Mouse (Mus musculus): ENCODE data around the gene Skida1. TPM values are rescaled to one million over a fixed set of nuclear protein-coding genes. Genes with fewer than 3 reads are reported as not detected.

The Skida1 gene
- polyA plus RNA-seq, 2 experiments = 0.27 to 0.60 TPM

- 74% methylated on average over 3 of the region's 3 CpGs for WGBS (ENCODE audit: insufficient replicate concordance)
These were observed 3.7 kb upstream of the Skida1 start for GRCm38 (mm10) chr2:18052581-18052980.

DNA sequence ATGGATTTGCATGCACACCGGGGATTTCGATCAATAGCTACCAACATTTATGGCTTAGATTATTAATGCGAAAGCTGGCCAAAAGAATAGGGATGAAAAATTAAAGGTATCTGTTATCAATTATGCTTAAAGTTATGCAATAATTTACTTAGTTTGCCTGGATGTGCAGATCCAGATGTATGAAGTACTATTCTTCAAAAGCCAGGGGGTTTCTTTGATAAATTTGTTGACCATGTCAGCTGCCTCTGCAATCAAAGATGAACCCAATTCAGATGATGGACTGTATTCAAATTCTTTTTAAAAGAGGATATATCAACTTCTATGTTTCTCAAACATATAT is 3.0 kb upstream of the Skida1 start:
- H3K4me1 ChIP-seq (replicated peaks; ENCODE audit: control insufficient read depth in 2 of 2, insufficient read depth in 2 of 2, low read length in 1 of 2) = peaks cover 5 to 10% of the 10 kb centered on the region in 2 experiments
- H3K9me3 ChIP-seq (ENCODE audit: control insufficient read depth, low read length) = no peaks in the 10 kb centered on the region
- H3K4me2 ChIP-seq (ENCODE audit: low read depth) = no peak overlapping the region
- no peaks in the 10 kb centered on the region for H3K36me3 ChIP-seq (replicated peaks; ENCODE audit: control insufficient read depth, insufficient read depth, low read depth)
- ATAC-seq (ENCODE audit: insufficient read depth) = no peak
- no peak overlapping the region for H3K27ac ChIP-seq
- TF ChIP-seq CTCF (IDR thresholded peaks at IDR 0.05; ENCODE audit: low read depth) = no peak
- no peak for TF ChIP-seq EP300 (IDR thresholded peaks at IDR 0.05; ENCODE audit: low read depth)
- H3K4me3 ChIP-seq (ENCODE audit: insufficient read depth in 1 of 2, low read depth in 2 of 2, low read length in 2 of 2) = no peak overlapping the region
- DNase-seq (ENCODE audit: low read depth in 3 of 3, low spot score in 3 of 3) = no peak
- no peak overlapping the region for H3K9ac ChIP-seq (replicated peaks)
- 73% methylated on average over 3 of the region's 3 CpGs for WGBS (ENCODE audit: insufficient replicate concordance)
- peaks cover 53% of the 10 kb centered on the region for H3K27me3 ChIP-seq (ENCODE audit: control insufficient read depth, insufficient read depth, low read length)

More at GRCm38 (mm10) chr2:18052581-18052980, 3.7 kb upstream of the Skida1 start:
- TF ChIP-seq CTCF (IDR thresholded peaks at IDR 0.05; ENCODE audit: low read depth) = no peak
- no peak for TF ChIP-seq EP300 (IDR thresholded peaks at IDR 0.05; ENCODE audit: low read depth)
- Histone ChIP-seq H3K36me3 (replicated peaks; ENCODE audit: control insufficient read depth, insufficient read depth, low read depth) (no peaks in the 10 kb centered on the region), H3K4me2 (ENCODE audit: low read depth) (no peak overlapping the region), H3K4me3 (ENCODE audit: insufficient read depth in 1 of 2, low read depth in 2 of 2, low read length in 2 of 2) (no peak overlapping the region), H3K9ac (replicated peaks) (no peak overlapping the region), H3K27ac (no peak overlapping the region), H3K9me3 (ENCODE audit: control insufficient read depth, low read length) (no peaks in the 10 kb centered on the region), H3K27me3 (ENCODE audit: control insufficient read depth, insufficient read depth, low read length) (peaks cover 46% of the 10 kb centered on the region), H3K4me1 (replicated peaks; ENCODE audit: control insufficient read depth in 2 of 2, insufficient read depth in 2 of 2, low read length in 1 of 2) (peaks cover 5 to 10% of the 10 kb centered on the region in 2 experiments)
- no peak for ATAC-seq (ENCODE audit: insufficient read depth)
- no peak for DNase-seq (ENCODE audit: low read depth in 3 of 3, low spot score in 3 of 3)

DNA sequence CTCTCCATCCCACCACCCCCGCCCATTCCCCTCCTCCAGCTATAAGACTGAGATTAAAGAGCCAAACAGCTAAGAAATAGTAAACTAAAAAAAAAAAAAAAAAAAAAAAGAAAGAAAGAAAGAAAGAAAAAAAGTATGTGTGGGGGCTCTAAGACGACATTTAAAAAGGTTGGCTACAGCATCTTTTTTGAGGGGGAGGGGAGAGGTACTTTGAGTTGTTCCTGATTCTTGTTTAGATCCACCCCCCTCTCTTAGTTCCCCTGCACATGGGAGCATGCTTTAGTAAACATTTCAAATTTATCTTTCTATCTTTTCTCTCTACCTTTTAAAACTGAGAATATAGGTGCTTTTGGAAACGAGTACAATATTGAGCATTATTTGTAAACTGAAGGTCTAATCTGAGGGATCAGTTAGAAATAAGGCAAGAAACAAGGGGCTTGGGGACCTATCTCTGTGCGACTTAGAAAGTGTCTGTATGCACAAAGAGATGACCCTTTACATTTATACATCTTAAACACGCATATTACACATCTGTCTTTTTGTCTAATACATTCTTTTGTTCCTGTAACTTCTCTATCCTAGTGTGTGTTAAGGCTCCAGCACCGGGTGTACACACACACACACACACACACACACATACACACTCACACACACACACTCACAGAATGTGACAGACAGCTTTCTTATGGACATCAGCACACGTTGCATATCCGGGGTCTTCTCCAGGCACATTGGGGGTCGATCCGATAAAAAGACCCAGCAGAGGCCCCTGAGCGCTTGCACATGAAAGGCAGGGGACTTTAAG is 2.4 kb upstream of the Skida1 start:
- 43% methylated on average over 11 of the region's 11 CpGs for WGBS (ENCODE audit: insufficient replicate concordance)
- H3K4me1 ChIP-seq (replicated peaks; ENCODE audit: control insufficient read depth in 2 of 2, insufficient read depth in 2 of 2, low read length in 1 of 2) = peaks cover 5 to 10% of the 10 kb centered on the region in 2 experiments
- TF ChIP-seq EP300 (IDR thresholded peaks at IDR 0.05; ENCODE audit: low read depth) (no peak), CTCF (IDR thresholded peaks at IDR 0.05; ENCODE audit: low read depth) (no peak)
- H3K4me3 ChIP-seq (ENCODE audit: insufficient read depth in 1 of 2, low read depth in 2 of 2, low read length in 2 of 2) = no peak overlapping the region
- DNase-seq (ENCODE audit: low read depth in 3 of 3, low spot score in 3 of 3) (no peak), ATAC-seq (ENCODE audit: insufficient read depth) (no peak)
- no peaks in the 10 kb centered on the region for H3K9me3 ChIP-seq (ENCODE audit: control insufficient read depth, low read length)
- no peak overlapping the region for H3K27ac ChIP-seq
- no peak overlapping the region for H3K9ac ChIP-seq (replicated peaks)
- H3K4me2 ChIP-seq (ENCODE audit: low read depth) = peak overlapping the region; percentile 70
- peaks cover 59% of the 10 kb centered on the region for H3K27me3 ChIP-seq (ENCODE audit: control insufficient read depth, insufficient read depth, low read length)
- H3K36me3 ChIP-seq (replicated peaks; ENCODE audit: control insufficient read depth, insufficient read depth, low read depth) = no peaks in the 10 kb centered on the region

GRCm38 (mm10) chr2:18050541-18050985 is 1.7 kb upstream of the Skida1 start:
- H3K27me3 ChIP-seq (ENCODE audit: control insufficient read depth, insufficient read depth, low read length) = peaks cover 66% of the 10 kb centered on the region
- H3K9me3 ChIP-seq (ENCODE audit: control insufficient read depth, low read length) = no peaks in the 10 kb centered on the region
- no peak for ATAC-seq (ENCODE audit: insufficient read depth)
- peak overlapping the region; percentile 70 for H3K4me2 ChIP-seq (ENCODE audit: low read depth)
- DNase-seq (ENCODE audit: low read depth in 3 of 3, low spot score in 3 of 3) = no peak
- 14% methylated on average over 10 of the region's 10 CpGs for WGBS (ENCODE audit: insufficient replicate concordance)
- peak overlapping the region; percentile 13 for H3K9ac ChIP-seq (replicated peaks)
- no peak overlapping the region for H3K27ac ChIP-seq
- peaks cover 5 to 10% of the 10 kb centered on the region in 2 experiments for H3K4me1 ChIP-seq (replicated peaks; ENCODE audit: control insufficient read depth in 2 of 2, insufficient read depth in 2 of 2, low read length in 1 of 2)
- no peaks in the 10 kb centered on the region for H3K36me3 ChIP-seq (replicated peaks; ENCODE audit: control insufficient read depth, insufficient read depth, low read depth)
- peak overlapping the region in 1 of 2 experiments; percentile 16; a peak in 1 of 4 replicates for H3K4me3 ChIP-seq (ENCODE audit: insufficient read depth in 1 of 2, low read depth in 2 of 2, low read length in 2 of 2)
- no peak for TF ChIP-seq CTCF (IDR thresholded peaks at IDR 0.05; ENCODE audit: low read depth)
- TF ChIP-seq EP300 (IDR thresholded peaks at IDR 0.05; ENCODE audit: low read depth) = no peak

DNA sequence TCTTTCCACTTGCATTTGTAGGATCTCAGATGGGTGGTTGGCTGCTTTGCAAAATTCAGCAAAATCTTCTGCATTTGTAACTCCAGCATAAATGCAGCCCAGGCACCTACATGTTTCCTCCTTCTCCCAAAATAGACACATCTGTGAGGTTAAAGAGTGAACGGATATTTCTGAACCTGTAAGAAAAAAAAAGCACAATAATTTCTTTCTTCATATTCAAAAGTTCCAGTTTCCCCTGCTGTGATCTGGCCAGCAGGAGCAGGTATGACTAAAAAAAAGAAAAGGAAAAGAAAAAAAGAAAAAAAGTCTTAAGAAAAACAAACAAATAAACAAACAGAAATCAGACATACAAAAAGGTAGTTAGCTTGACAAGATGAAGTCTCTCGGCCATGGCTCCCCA is 1.2 kb upstream of the Skida1 start:
- 21% methylated on average over 2 of the region's 2 CpGs for WGBS (ENCODE audit: insufficient replicate concordance)
- H3K9ac ChIP-seq (replicated peaks) = no peak overlapping the region
- no peak for DNase-seq (ENCODE audit: low read depth in 3 of 3, low spot score in 3 of 3)
- H3K4me3 ChIP-seq (ENCODE audit: insufficient read depth in 1 of 2, low read depth in 2 of 2, low read length in 2 of 2) = no peak overlapping the region
- no peak for ATAC-seq (ENCODE audit: insufficient read depth)
- no peak for TF ChIP-seq EP300 (IDR thresholded peaks at IDR 0.05; ENCODE audit: low read depth)
- no peak for TF ChIP-seq CTCF (IDR thresholded peaks at IDR 0.05; ENCODE audit: low read depth)
- peaks cover 2 to 8% of the 10 kb centered on the region in 2 experiments for H3K4me1 ChIP-seq (replicated peaks; ENCODE audit: control insufficient read depth in 2 of 2, insufficient read depth in 2 of 2, low read length in 1 of 2)
- peak overlapping the region; percentile 70 for H3K4me2 ChIP-seq (ENCODE audit: low read depth)
- no peaks in the 10 kb centered on the region for H3K36me3 ChIP-seq (replicated peaks; ENCODE audit: control insufficient read depth, insufficient read depth, low read depth)
- H3K27me3 ChIP-seq (ENCODE audit: control insufficient read depth, insufficient read depth, low read length) = peaks cover 71% of the 10 kb centered on the region
- H3K27ac ChIP-seq = no peak overlapping the region
- H3K9me3 ChIP-seq (ENCODE audit: control insufficient read depth, low read length) = no peaks in the 10 kb centered on the region

Measured in liver, embryonic 14.5 days (tissue).